Mouse (Mus musculus) ES-Bruce4 (cell line): ENCODE measurements around the gene Scml4.

Experiments
- CTCF ChIP-seq: IDR thresholded peaks from one replicate; pipeline ENCODE4 v1.8.1; 2011; ENCODE audit warnings: low read depth, low read length
- POLR2A ChIP-seq: IDR thresholded peaks from one replicate; pipeline ENCODE4 v1.8.1; 2011; ENCODE audit warnings: low read length; ENCODE audit not compliant: insufficient read depth

DNA sequence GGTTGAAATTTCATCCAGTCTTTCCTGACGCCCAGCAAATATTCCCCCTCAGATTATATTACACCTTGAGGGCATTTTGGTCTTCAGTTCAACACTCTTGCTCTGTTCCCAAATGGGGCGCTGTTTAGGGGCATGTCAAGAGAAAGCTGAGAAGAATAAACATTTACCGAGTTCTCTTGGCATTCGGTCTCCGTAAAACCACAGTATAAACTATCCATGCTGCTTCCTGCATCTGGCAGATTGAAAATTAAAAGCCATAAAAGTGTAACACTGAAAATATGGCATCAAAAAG, 143.2 kb downstream of the Scml4 start:
- TF ChIP-seq CTCF: no peak
- no peak for TF ChIP-seq POLR2A
